Mouse (Mus musculus) intestine, embryonic 14.5 days (tissue): Measurements from ENCODE around the gene Mre11a. TPM values are rescaled to one million over a fixed set of nuclear protein-coding genes. Genes with fewer than 3 reads are reported as not detected.
"Not testable (repeated sequence)": the region's sequence is repeated elsewhere in the genome, so short reads cannot be mapped to it uniquely, and the experiment has no call there.

Experiments
- ATAC-seq: fragments of 200-750 bp; cut with Nextera tagmentation; replicated peaks from 2 replicates; pipeline ENCODE4 v1.8.0; 2017; ENCODE audit warnings: low read depth, moderate number of reproducible peaks, moderate TSS enrichment, moderate library complexity; ENCODE audit not compliant: low FRiP score, low TSS enrichment
- DNase-seq: peaks from one replicate; pipeline ENCODE4 v3.0.0-alpha.2; 2018; ENCODE audit warnings: low spot score
- H3K27ac ChIP-seq: fragments of 300-500 bp; sonication (generic); 2 replicates; pipeline ENCODE4 v1.5.1; 2014; ENCODE audit warnings: low read depth, mild to moderate bottlenecking, control low read depth
- H3K27me3 ChIP-seq: fragments of 300-500 bp; sonication (generic); replicated peaks from 2 replicates; pipeline ENCODE4 v1.6.1; 2014; ENCODE audit warnings: low read length, control low read depth; ENCODE audit not compliant: control insufficient read depth, insufficient read depth
- H3K36me3 ChIP-seq: fragments of 300-500 bp; sonication (generic); 2 replicates; pipeline ENCODE4 v1.6.1; 2014; ENCODE audit warnings: low read length, control low read depth; ENCODE audit not compliant: control insufficient read depth, insufficient read depth
- H3K4me1 ChIP-seq: fragments of 300-500 bp; sonication (generic); replicated peaks from 2 replicates; pipeline ENCODE4 v1.6.1; 2014; ENCODE audit warnings: low read length, control low read depth, mixed read lengths; ENCODE audit not compliant: control insufficient read depth, insufficient read depth
- H3K4me2 ChIP-seq: fragments of 300-500 bp; sonication (generic); 2 replicates; pipeline ENCODE4 v1.6.1; 2014; ENCODE audit warnings: low read length
- H3K4me3 ChIP-seq: fragments of 300-500 bp; sonication (generic); 2 replicates; pipeline ENCODE4 v1.5.1; 2014; ENCODE audit warnings: low read depth, low read length, control low read depth, mixed read lengths
- H3K9ac ChIP-seq: fragments of 300-500 bp; sonication (generic); 2 replicates; pipeline ENCODE4 v1.6.1; 2014; ENCODE audit warnings: mild to moderate bottlenecking, low read length
- H3K9me3 ChIP-seq: fragments of 300-500 bp; sonication (generic); 2 replicates; pipeline ENCODE4 v1.6.1; 2016; ENCODE audit warnings: low read length, control low read depth; ENCODE audit not compliant: control insufficient read depth
- WGBS: fragments of 180-500 bp; shearing (Covaris S2); extraction: QIAGEN DNeasy Blood & Tissue Kit; methylation state at CpG from one replicate; pipeline ENCODE4 v1.1.7; 2014; 5-methylcytosine and 5-hydroxymethylcytosine counted together
- polyA plus RNA-seq: library from polyadenylated mRNA; unstranded; fragments of >200 nt; fragmentation: Nextera tagmentation; extraction: Ambion mirVana; gene quantifications from 2 replicates; pipeline ENCODE4 v1.2.1, GENCODE M21; 2014

Mre11a gene
- polyA plus RNA-seq, 1 experiment from 2014 or later = 29.6 TPM

- Histone ChIP-seq H3K4me1 (no peaks in the 10 kb centered on the region), H3K9me3 (no peaks in the 10 kb centered on the region), H3K36me3 (no peaks in the 10 kb centered on the region), H3K27me3 (no peaks in the 10 kb centered on the region), H3K9ac (no peak overlapping the region), H3K4me2 (no peak overlapping the region), H3K4me3 (no peak overlapping the region), H3K27ac (no peak overlapping the region)
- ATAC-seq (no peak), DNase-seq (no peak)
- WGBS = 82% methylated on average over 2 of the region's 2 CpGs
Observed at GRCm38 (mm10) chr9:14870377-14870776, 85.9 kb downstream of the Mre11a start.

GRCm38 (mm10) chr9:14870802-14871201 lies 86.3 kb downstream of the Mre11a start:
- no peak overlapping the region for H3K4me2 ChIP-seq
- no peaks in the 10 kb centered on the region for H3K9me3 ChIP-seq
- H3K4me1 ChIP-seq = no peaks in the 10 kb centered on the region
- H3K36me3 ChIP-seq = no peaks in the 10 kb centered on the region
- H3K27ac ChIP-seq = no peak overlapping the region
- DNase-seq (no peak), ATAC-seq (no peak)
- H3K9ac ChIP-seq = no peak overlapping the region
- 89% methylated on average over 10 of the region's 10 CpGs for WGBS
- H3K4me3 ChIP-seq = no peak overlapping the region
- no peaks in the 10 kb centered on the region for H3K27me3 ChIP-seq

GRCm38 (mm10) chr9:14871536-14871935 lies 87.1 kb downstream of the Mre11a start:
- Histone ChIP-seq H3K4me2 (no peak overlapping the region), H3K9me3 (no peaks in the 10 kb centered on the region), H3K4me3 (no peak overlapping the region), H3K9ac (no peak overlapping the region), H3K27me3 (no peaks in the 10 kb centered on the region), H3K27ac (no peak overlapping the region), H3K4me1 (no peaks in the 10 kb centered on the region), H3K36me3 (no peaks in the 10 kb centered on the region)
- 68% methylated on average over 3 of the region's 3 CpGs for WGBS
- ATAC-seq (no peak), DNase-seq (no peak)

GRCm38 (mm10) chr9:14872181-14872930 lies 87.9 kb downstream of the Mre11a start:
- Histone ChIP-seq H3K4me2 (no peak overlapping the region), H3K27me3 (no peaks in the 10 kb centered on the region), H3K36me3 (no peaks in the 10 kb centered on the region), H3K27ac (no peak overlapping the region), H3K4me3 (no peak overlapping the region), H3K9me3 (no peaks in the 10 kb centered on the region), H3K9ac (no peak overlapping the region), H3K4me1 (no peaks in the 10 kb centered on the region)
- DNase-seq (no peak), ATAC-seq (no peak)
- 48% methylated on average over 17 of the region's 17 CpGs for WGBS

GRCm38 (mm10) chr9:14875743-14876507 lies 91.5 kb downstream of the Mre11a start:
- ATAC-seq = no peak
- 81% methylated on average over 5 of the region's 5 CpGs for WGBS
- Histone ChIP-seq H3K27me3 (no peaks in the 10 kb centered on the region), H3K4me3 (no peak overlapping the region), H3K4me2 (no peak overlapping the region), H3K9me3 (no peaks in the 10 kb centered on the region), H3K36me3 (no peaks in the 10 kb centered on the region), H3K4me1 (no peaks in the 10 kb centered on the region), H3K9ac (no peak overlapping the region), H3K27ac (no peak overlapping the region)
- no peak for DNase-seq

GRCm38 (mm10) chr9:14876566-14876965 lies 92.1 kb downstream of the Mre11a start:
- not testable (repeated sequence) for H3K4me3 ChIP-seq, ATAC-seq, H3K27ac ChIP-seq, H3K36me3 ChIP-seq, H3K27me3 ChIP-seq, DNase-seq, H3K4me2 ChIP-seq, H3K9me3 ChIP-seq, H3K4me1 ChIP-seq, H3K9ac ChIP-seq
- WGBS = 32% methylated on average over 8 of the region's 8 CpGs

GRCm38 (mm10) chr9:14884641-14885040 lies 100.2 kb downstream of the Mre11a start:
- Histone ChIP-seq H3K36me3 (no peaks in the 10 kb centered on the region), H3K4me1 (no peaks in the 10 kb centered on the region), H3K27me3 (no peaks in the 10 kb centered on the region), H3K9me3 (no peaks in the 10 kb centered on the region), H3K27ac (no peak overlapping the region), H3K9ac (no peak overlapping the region), H3K4me3 (no peak overlapping the region), H3K4me2 (no peak overlapping the region)
- 64% methylated on average over 4 of the region's 4 CpGs for WGBS
- DNase-seq = no peak
- ATAC-seq = no peak

GRCm38 (mm10) chr9:14885151-14885550 lies 100.7 kb downstream of the Mre11a start:
- H3K9ac ChIP-seq = no peak overlapping the region
- no peak for ATAC-seq

GRCm38 (mm10) chr9:14885954-14886353 lies 101.5 kb downstream of the Mre11a start:
- Histone ChIP-seq H3K4me3 (no peak overlapping the region), H3K4me1 (no peaks in the 10 kb centered on the region), H3K4me2 (no peak overlapping the region), H3K9me3 (no peaks in the 10 kb centered on the region), H3K27me3 (no peaks in the 10 kb centered on the region), H3K9ac (no peak overlapping the region), H3K36me3 (no peaks in the 10 kb centered on the region), H3K27ac (no peak overlapping the region)
- 60% methylated on average over 1 of the region's 1 CpGs for WGBS
- DNase-seq = no peak
- ATAC-seq = no peak

More at GRCm38 (mm10) chr9:14885151-14885550, 100.7 kb downstream of the Mre11a start:
- H3K27ac ChIP-seq = no peak overlapping the region
- H3K4me1 ChIP-seq = no peaks in the 10 kb centered on the region
- no peak overlapping the region for H3K4me3 ChIP-seq
- H3K9me3 ChIP-seq = no peaks in the 10 kb centered on the region
- H3K27me3 ChIP-seq = no peaks in the 10 kb centered on the region
- no peak overlapping the region for H3K4me2 ChIP-seq
- H3K36me3 ChIP-seq = no peaks in the 10 kb centered on the region
- no peak for DNase-seq
